Mouse (Mus musculus) ovary, postnatal 14 days (tissue): ENCODE measurements around the gene Sdr39u1.
A peak's percentile ranks its signal among the peaks of the same experiment; 100 is the strongest.

Source experiments
- DNase-seq: peaks from one replicate; pipeline ENCODE4 v3.0.0; 2022; ENCODE audit warnings: low spot score

Sdr39u1 gene

DNA sequence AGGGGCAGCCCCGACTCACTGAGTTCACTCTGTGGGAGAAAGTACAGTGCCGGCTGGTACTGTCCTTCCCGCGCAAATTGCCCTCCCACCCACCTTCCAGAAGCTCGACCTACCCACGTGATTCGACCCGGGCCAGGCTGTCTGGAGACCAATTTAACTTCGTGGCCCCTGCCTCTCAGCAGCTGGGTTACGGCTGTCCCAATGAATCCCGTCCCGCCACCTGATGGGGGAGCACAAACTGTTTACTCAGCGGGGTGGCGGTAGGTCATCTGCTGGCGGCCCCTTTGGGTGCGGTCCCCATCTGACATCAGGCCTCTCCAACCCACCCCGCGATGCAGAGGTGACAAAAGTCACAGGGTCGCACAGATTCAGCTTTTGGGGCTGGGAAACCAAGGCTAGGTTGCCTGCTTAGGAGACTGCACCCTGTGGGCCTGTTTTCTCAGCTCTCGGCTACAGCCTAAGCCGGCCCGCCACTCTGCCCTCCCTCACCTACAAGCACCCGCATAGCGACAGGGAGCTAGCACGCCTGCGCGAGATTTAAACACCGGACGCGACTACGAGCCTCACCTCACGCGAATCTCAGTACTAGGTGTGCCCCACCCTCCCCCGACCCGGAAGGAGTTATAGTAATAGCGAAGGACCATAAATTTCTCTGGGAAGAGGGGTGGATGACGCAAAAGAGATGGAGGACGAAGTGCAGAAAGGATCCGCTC is at the start of gene Sdr39u1:
Gene Sdr39u1, minus strand, starts transcription at position 593 of the 713 bp plus-strand sequence.
- DNase-seq: peak; percentile 79

GRCm38 (mm10) chr14:55946269-55946969 is 46.3 kb upstream of the Sdr39u1 start:
- DNase-seq: no peak

DNA sequence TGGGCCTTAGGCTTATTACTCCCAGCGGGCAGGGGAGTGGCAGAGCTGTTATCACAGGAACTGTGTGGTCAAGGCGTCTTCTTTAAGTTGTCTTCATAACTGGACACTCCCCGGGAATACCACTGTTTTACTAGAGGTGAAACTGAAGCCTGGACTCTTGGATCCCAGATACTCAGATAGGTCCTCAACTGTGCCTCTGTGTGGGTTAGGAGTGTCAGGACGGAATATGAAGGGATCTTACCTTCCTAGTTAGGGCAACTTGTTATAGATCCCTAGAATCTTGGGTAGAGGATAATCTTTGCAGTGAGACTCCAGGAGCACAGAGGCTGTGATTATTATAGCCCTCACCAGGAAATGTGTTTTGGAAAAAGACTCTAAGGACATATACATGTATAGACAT is 44.5 kb upstream of the Sdr39u1 start, which contains the start of gene Cma1:
Gene Cma1, minus strand, starts transcription at position 101 of the 400 bp plus-strand sequence.
- DNase-seq: no peak

DNA sequence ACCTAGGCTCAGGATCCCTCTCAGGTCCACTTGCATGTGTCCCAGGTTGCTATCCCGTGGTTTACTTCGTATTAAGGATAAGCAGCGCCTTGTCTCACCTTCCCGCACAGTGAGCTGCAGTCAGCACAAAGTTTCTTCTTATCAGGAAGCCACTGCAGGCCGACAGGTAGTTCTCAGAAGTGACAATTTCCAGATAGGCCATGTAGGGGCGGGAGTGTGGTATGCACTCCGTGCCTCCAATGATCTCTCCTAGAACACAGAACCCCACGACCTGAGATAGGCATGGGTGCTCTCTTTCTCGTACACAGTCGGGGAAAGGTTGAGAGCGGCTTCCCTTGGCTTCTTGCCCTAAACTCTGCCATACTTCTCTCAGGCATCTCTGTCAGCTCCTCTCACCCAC is 43.5 kb upstream of the Sdr39u1 start:
- DNase-seq: no peak

- DNase-seq: no peak
Measured at GRCm38 (mm10) chr14:55940070-55940800, 40.1 kb upstream of the Sdr39u1 start.

DNA sequence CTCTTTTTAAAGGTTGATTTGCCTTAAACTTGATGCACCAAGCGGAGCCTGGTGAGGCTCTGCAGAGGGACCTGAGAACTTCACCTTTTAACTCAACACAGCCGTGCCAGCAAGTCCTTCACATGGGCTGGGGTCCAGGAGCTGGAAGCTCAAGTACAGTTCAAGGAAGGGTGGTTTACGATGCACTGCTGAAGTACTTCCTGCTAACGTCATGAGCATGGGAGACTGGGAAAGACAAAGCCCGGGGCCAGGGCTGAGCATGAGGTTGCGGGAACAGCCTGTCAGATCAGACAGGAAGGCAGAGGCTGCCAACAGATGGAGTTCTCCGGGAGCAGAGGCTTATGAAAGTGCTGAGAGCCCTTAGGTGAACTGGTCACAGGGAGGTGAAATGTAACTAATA is 33.5 kb upstream of the Sdr39u1 start:
- DNase-seq: no peak

GRCm38 (mm10) chr14:55929263-55929997 is 29.3 kb upstream of the Sdr39u1 start:
- no peak for DNase-seq

DNA sequence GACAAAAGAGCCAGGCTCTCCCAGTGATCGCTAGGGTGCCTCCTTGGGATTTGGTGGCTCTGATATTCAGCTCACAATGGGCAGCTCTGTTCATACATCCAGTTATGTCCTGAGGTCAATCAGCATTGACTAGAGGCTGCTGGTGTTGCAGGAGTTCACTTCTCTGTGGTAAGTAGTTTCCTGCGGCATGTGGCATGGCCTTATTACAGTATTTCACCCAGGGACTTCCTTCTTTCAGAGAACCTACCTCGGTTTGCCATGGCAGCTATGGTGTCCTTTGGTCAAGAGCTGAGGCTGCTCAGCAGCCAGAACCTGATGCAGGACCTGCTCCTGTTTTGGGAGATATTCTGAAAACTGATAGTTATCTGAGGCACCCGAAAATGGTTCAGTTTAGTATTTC is 26.8 kb upstream of the Sdr39u1 start:
- DNase-seq: no peak

- DNase-seq: no peak
Measured at GRCm38 (mm10) chr14:55922475-55923232, 22.6 kb upstream of the Sdr39u1 start.

GRCm38 (mm10) chr14:55918240-55919082 is 18.4 kb upstream of the Sdr39u1 start:
- DNase-seq: peak; percentile 67

DNA sequence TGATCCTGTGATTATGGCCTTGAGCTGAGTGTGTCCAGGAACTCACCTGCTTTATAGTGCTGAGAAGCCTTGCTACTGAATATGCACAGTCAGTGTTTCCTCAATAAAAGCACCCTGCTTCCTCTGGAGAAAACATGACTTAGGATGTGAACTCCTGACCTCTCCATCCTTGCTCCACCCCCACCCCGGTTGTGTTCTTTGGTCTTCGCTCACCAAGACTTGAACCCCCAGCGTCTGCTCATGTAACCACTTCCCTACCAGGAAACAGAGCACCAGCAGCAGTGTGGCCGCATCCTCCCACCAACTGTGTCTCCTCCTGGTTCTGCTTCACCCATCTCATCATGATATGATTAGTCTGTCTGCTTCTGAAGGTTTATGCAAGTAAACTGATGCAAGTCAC is 13.3 kb upstream of the Sdr39u1 start:
- no peak for DNase-seq

DNA sequence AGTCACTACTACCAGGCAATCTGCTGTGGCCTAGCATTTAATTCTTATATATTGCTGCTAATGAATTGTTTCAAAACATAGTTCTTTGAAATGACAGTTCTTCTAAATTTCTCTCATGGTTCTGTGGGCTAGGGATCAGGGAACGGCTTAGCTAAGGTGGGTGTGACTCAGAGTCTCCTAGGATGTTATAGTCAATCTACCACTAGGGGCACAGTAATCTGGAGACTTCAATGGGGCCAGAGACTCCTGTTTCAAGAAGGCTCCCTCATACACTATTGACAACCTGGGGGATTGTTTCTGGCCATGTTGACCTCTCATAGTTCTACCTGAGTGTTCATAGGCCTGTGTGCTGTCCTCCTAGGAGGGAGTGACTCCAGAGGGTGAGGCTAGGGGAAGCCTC is 5.4 kb upstream of the Sdr39u1 start:
- no peak for DNase-seq

DNA sequence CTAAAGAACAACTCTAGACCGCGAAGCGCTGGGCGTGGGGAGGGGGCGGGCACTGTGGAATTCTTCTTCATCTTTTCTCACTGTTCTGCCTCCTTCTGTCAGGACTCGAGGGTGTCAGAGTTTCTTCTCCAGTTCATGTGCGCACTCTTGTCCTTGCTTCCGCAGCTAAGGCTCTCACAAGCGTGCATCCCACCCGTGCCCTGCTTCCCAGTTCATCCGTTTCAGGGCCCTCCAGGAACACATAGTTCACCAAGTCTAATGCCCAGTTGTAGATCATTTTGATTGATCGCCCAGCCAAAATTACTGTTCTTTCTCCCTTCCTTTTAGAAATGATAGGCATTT is 292 bp upstream of the Sdr39u1 start:
- DNase-seq: no peak

DNA sequence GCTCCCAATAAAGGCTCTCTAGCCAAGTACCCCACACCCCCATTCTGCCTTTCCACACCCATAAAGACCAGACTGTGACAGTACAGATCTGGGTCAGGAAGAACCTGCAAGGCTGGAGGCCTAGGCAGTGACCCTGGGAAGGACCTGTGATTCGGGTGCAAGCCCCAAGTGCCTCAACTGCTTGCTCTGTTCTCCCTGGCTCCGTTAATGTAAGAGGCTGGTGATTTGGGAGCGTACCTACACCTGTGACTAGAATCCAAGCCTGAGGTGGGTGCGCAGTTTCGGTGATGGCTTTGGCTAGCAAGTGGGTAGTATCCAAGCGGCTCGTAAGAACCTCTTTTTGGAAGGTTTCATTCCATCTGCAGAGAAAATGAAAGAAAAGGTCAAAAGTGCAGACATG is 1.1 kb downstream of the Sdr39u1 start:
- DNase-seq: no peak

GRCm38 (mm10) chr14:55897671-55898070 is 2.4 kb downstream of the Sdr39u1 start:
- no peak for DNase-seq

DNA sequence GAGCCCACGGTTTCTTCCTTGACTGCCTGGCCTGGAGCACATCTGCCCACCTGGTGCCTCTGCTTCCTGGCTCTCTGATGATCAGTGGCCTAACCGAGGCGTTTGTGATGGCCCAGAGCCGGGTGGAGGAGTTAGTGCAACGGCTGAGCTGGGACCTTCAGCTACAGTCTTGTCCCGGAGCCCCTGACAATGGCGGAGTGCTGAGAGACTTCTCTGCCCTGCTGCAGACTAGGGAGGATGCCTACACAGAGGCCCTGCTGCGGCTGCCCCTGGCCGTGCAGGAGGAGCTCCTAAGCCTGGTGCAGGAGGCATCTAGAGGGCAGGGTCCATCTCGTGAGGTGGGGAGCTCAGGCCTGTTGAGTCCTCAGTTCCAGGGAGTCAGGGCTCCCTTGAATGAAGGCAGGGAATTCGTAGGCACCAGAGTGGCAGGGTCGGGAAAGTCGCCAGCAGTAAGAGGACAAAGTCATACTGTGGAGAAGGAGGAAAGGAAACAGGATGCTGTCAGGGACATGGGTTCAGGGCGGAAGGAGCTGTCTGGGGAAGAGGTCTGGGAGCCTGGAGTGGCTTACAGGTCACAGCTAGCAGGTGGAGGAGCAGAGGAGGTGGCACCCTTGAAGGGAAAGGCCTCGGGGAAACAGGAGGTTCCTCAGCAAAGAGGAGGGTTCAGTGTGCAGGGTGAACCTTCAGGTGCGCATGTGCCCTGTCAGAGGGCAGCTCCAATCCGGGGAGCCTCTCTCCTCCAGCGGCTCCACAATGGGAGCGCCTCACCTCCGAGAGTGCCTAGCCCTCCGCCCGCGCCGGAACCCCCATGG is 13.3 kb downstream of the Sdr39u1 start:
- DNase-seq: no peak

- DNase-seq: peak; percentile 43
Measured at GRCm38 (mm10) chr14:55885791-55886271, 14.3 kb downstream of the Sdr39u1 start.

DNA sequence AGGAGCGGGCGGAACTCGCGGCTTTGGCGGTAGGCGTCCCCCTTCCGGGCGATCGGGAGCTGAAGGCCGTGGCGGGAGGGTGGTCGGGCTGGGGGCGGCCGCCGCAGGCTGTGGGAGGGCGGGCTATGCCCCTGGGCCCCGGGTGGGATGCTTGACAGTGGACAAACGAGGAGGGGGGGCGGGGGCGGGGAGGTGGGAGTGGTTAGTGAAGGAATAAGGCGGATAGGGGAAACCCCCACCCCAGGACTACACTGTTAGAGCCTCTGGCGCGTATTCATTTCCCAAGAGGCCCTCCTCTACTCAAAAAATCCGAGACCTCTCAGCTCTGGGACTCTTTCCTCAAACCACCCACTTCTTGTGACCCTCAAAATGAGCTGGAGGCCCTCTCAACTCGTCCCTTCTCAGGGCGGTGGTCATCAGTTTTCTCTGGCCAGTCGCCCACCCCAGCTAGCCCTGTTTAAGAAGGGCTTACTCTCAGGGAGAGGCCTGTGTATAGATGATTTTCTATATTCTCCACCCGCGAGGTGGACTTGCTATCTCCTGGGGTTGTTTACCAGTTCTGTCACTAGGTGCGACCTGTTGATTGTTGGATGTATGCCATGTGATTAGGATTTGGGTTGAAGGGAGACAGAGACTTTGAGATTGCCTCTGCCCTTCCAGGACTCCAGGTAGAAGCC is 14.8 kb downstream of the Sdr39u1 start:
- peak; percentile 38 for DNase-seq

GRCm38 (mm10) chr14:55884713-55885113 is 15.4 kb downstream of the Sdr39u1 start, which contains the start of gene Khnyn:
Khnyn (plus strand) TSS chr14:55884947.
- peak; percentile 89 for DNase-seq
